Mouse (Mus musculus): Measurements from ENCODE around the gene Sec1. TPM values are rescaled to one million over a fixed set of nuclear protein-coding genes. Genes with fewer than 3 reads are reported as not detected.

Gene Sec1
- total RNA-seq, 1 experiment = 4.5 TPM

- in situ Hi-C loops (cut with MboI; ENCODE audit: low sequenced_read_pairs in 2 of 2, unreplicated experiment in 2 of 2) = loop anchor here in 1 of 2 experiments (25.0 kb wide), 1 partner anchor 210 kb away; no protein-coding TSS in a partner anchor
- H3K36me3 ChIP-seq (ENCODE audit: control insufficient read depth, insufficient read depth, low read length, poor library complexity, severe bottlenecking) = peaks cover 26% of the 10 kb centered on the region
- TF ChIP-seq ZNF384 (IDR thresholded peaks at IDR 0.05; ENCODE audit: low read depth, low read length) (no peak), HCFC1 (IDR thresholded peaks at IDR 0.05; ENCODE audit: borderline replicate concordance, insufficient read depth, low read length) (no peak), ZC3H11A (IDR thresholded peaks at IDR 0.05; ENCODE audit: borderline replicate concordance, low read depth, low read length) (no peak), MAFK (IDR thresholded peaks at IDR 0.05; ENCODE audit: insufficient read depth, low read depth, low read length) (no peak), CHD2 (IDR thresholded peaks at IDR 0.05; ENCODE audit: low read depth, low read length) (no peak)
- no peak overlapping the region for H3K9ac ChIP-seq (ENCODE audit: insufficient read depth, low read depth, low read length, poor library complexity, severe bottlenecking)
- peaks cover 2 to 19% of the 10 kb centered on the region in 2 experiments; a peak in 1 of 4 replicates for H3K4me1 ChIP-seq (ENCODE audit: control insufficient read depth in 2 of 2, insufficient read depth in 2 of 2, low read length in 2 of 2, poor library complexity in 1 of 2)
- H3K9me3 ChIP-seq (ENCODE audit: control insufficient read depth, insufficient read depth, low read depth, low read length) = no peaks in the 10 kb centered on the region
- no peak overlapping the region for H3K27ac ChIP-seq (ENCODE audit: insufficient read depth, low read depth, low read length, poor library complexity, severe bottlenecking)
- DNase-seq (ENCODE audit: low read depth, low spot score) = no peak
- no peak overlapping the region for H3K4me3 ChIP-seq (ENCODE audit: insufficient read depth in 1 of 2, low read depth in 1 of 2, low read length in 2 of 2, poor library complexity in 1 of 2, severe bottlenecking in 1 of 2)
These were observed 33.4 kb upstream of the Sec1 start for GRCm38 (mm10) chr7:45727625-45728024.

DNA sequence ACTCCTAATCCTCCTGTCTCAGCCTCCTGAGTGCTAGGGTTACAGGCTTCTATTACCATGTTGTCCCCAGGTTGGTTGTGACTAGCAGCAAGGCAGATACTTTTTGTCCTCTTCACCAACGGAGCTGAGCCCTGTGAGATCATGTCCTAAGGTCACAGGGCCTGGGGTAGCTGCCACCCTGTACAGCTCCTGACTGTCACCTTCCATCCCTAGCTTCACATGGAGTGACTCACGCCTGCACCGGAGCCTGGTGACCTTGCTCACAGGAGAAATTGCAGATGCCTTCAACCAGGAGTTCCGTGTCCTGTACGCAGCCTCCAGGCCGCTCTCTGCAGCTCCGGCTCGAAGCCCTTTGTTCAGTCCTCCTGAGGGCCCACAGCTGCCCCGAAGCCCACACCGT is 32.2 kb upstream of the Sec1 start:
- TF ChIP-seq ZNF384 (IDR thresholded peaks at IDR 0.05; ENCODE audit: low read depth, low read length) (no peak), HCFC1 (IDR thresholded peaks at IDR 0.05; ENCODE audit: borderline replicate concordance, insufficient read depth, low read length) (no peak), ZC3H11A (IDR thresholded peaks at IDR 0.05; ENCODE audit: borderline replicate concordance, low read depth, low read length) (no peak), MAFK (IDR thresholded peaks at IDR 0.05; ENCODE audit: insufficient read depth, low read depth, low read length) (no peak), CHD2 (IDR thresholded peaks at IDR 0.05; ENCODE audit: low read depth, low read length) (no peak)
- Histone ChIP-seq H3K9ac (ENCODE audit: insufficient read depth, low read depth, low read length, poor library complexity, severe bottlenecking) (no peak overlapping the region), H3K4me3 (ENCODE audit: insufficient read depth in 1 of 2, low read depth in 1 of 2, low read length in 2 of 2, poor library complexity in 1 of 2, severe bottlenecking in 1 of 2) (no peak overlapping the region), H3K9me3 (ENCODE audit: control insufficient read depth, insufficient read depth, low read depth, low read length) (no peaks in the 10 kb centered on the region), H3K36me3 (ENCODE audit: control insufficient read depth, insufficient read depth, low read length, poor library complexity, severe bottlenecking) (peaks cover 36% of the 10 kb centered on the region), H3K4me1 (ENCODE audit: control insufficient read depth in 2 of 2, insufficient read depth in 2 of 2, low read length in 2 of 2, poor library complexity in 1 of 2) (peaks cover 2 to 17% of the 10 kb centered on the region in 2 experiments; a peak in 1 of 4 replicates), H3K27ac (ENCODE audit: insufficient read depth, low read depth, low read length, poor library complexity, severe bottlenecking) (no peak overlapping the region)
- in situ Hi-C loops (cut with MboI; ENCODE audit: low sequenced_read_pairs in 2 of 2, unreplicated experiment in 2 of 2) = loop anchor here in 1 of 2 experiments (25.0 kb wide), 1 partner anchor 211 kb away; no protein-coding TSS in a partner anchor
- DNase-seq (ENCODE audit: low read depth, low spot score) = no peak

- no peak within 1 kb of the TSS for H3K9ac ChIP-seq (ENCODE audit: insufficient read depth, low read depth, low read length, poor library complexity, severe bottlenecking)
- H3K36me3 ChIP-seq (ENCODE audit: control insufficient read depth, insufficient read depth, low read length, poor library complexity, severe bottlenecking) = peaks cover 43% of the 10 kb centered on the region
- no peak for DNase-seq (ENCODE audit: low read depth, low spot score)
- no peak for TF ChIP-seq ZC3H11A (IDR thresholded peaks at IDR 0.05; ENCODE audit: borderline replicate concordance, low read depth, low read length)
- TF ChIP-seq ZNF384 (IDR thresholded peaks at IDR 0.05; ENCODE audit: low read depth, low read length) = no peak
- no peak for TF ChIP-seq HCFC1 (IDR thresholded peaks at IDR 0.05; ENCODE audit: borderline replicate concordance, insufficient read depth, low read length)
- TF ChIP-seq MAFK (IDR thresholded peaks at IDR 0.05; ENCODE audit: insufficient read depth, low read depth, low read length) = no peak
- TF ChIP-seq CHD2 (IDR thresholded peaks at IDR 0.05; ENCODE audit: low read depth, low read length) = no peak
- no peak within 1 kb of the TSS for H3K27ac ChIP-seq (ENCODE audit: insufficient read depth, low read depth, low read length, poor library complexity, severe bottlenecking)
- H3K4me1 ChIP-seq (ENCODE audit: control insufficient read depth in 2 of 2, insufficient read depth in 2 of 2, low read length in 2 of 2, poor library complexity in 1 of 2) = peaks cover 1 to 16% of the 10 kb centered on the region in 2 experiments; a peak in 1 of 4 replicates
- no peak within 1 kb of the TSS for H3K4me3 ChIP-seq (ENCODE audit: insufficient read depth in 1 of 2, low read depth in 1 of 2, low read length in 2 of 2, poor library complexity in 1 of 2, severe bottlenecking in 1 of 2)
- no peaks in the 10 kb centered on the region for H3K9me3 ChIP-seq (ENCODE audit: control insufficient read depth, insufficient read depth, low read depth, low read length)
- in situ Hi-C loops (cut with MboI; ENCODE audit: low sequenced_read_pairs in 2 of 2, unreplicated experiment in 2 of 2) = loop anchor here in 1 of 2 experiments (25.0 kb wide), 1 partner anchor 212 kb away; no protein-coding TSS in a partner anchor
These were observed 31.5 kb upstream of the Sec1 start, which contains the start of gene Spaca4 for GRCm38 (mm10) chr7:45725713-45726112. Gene Spaca4 (minus strand): TSS chr7:45725813.

GRCm38 (mm10) chr7:45725151-45725550 is 30.9 kb upstream of the Sec1 start:
- Histone ChIP-seq H3K36me3 (ENCODE audit: control insufficient read depth, insufficient read depth, low read length, poor library complexity, severe bottlenecking) (peaks cover 48% of the 10 kb centered on the region), H3K27ac (ENCODE audit: insufficient read depth, low read depth, low read length, poor library complexity, severe bottlenecking) (no peak overlapping the region), H3K4me1 (ENCODE audit: control insufficient read depth in 2 of 2, insufficient read depth in 2 of 2, low read length in 2 of 2, poor library complexity in 1 of 2) (peaks cover 0 to 11% of the 10 kb centered on the region in 2 experiments; a peak in 1 of 4 replicates), H3K9ac (ENCODE audit: insufficient read depth, low read depth, low read length, poor library complexity, severe bottlenecking) (no peak overlapping the region), H3K4me3 (ENCODE audit: insufficient read depth in 1 of 2, low read depth in 1 of 2, low read length in 2 of 2, poor library complexity in 1 of 2, severe bottlenecking in 1 of 2) (no peak overlapping the region), H3K9me3 (ENCODE audit: control insufficient read depth, insufficient read depth, low read depth, low read length) (no peaks in the 10 kb centered on the region)
- TF ChIP-seq HCFC1 (IDR thresholded peaks at IDR 0.05; ENCODE audit: borderline replicate concordance, insufficient read depth, low read length) (no peak), ZC3H11A (IDR thresholded peaks at IDR 0.05; ENCODE audit: borderline replicate concordance, low read depth, low read length) (no peak), CHD2 (IDR thresholded peaks at IDR 0.05; ENCODE audit: low read depth, low read length) (no peak), ZNF384 (IDR thresholded peaks at IDR 0.05; ENCODE audit: low read depth, low read length) (no peak), MAFK (IDR thresholded peaks at IDR 0.05; ENCODE audit: insufficient read depth, low read depth, low read length) (no peak)
- in situ Hi-C loops (cut with MboI; ENCODE audit: low sequenced_read_pairs in 2 of 2, unreplicated experiment in 2 of 2) = loop anchor here in 1 of 2 experiments (25.0 kb wide), 1 partner anchor 212 kb away; no protein-coding TSS in a partner anchor
- DNase-seq (ENCODE audit: low read depth, low spot score) = no peak
